Mouse (Mus musculus) brown adipose tissue, adult 24 weeks (tissue): ENCODE measurements at regions not wholly inside any gene's neighbourhood (a gene's known extent, or its start where the extent isn't known, plus 50 kb on each side); places are given as distances from the start of the nearest gene placed in this dataset.

Source experiments
- H3K27ac ChIP-seq: fragments of 200-500 bp; replicated peaks from 2 replicates; pipeline ENCODE4 v1.5.1; 2012; ENCODE audit warnings: low read depth, mild to moderate bottlenecking, low read length
- H3K4me1 ChIP-seq: fragments of 200-500 bp; 2 replicates; pipeline ENCODE4 v1.6.1; 2012; ENCODE audit warnings: low read length, mixed read lengths; ENCODE audit not compliant: control insufficient read depth, insufficient read depth, insufficient read length
- H3K4me3 ChIP-seq: fragments of 200-500 bp; 2 replicates; pipeline ENCODE4 v1.5.1; 2012; ENCODE audit warnings: low read depth, mild to moderate bottlenecking, low read length, moderate library complexity; ENCODE audit not compliant: insufficient read depth

DNA sequence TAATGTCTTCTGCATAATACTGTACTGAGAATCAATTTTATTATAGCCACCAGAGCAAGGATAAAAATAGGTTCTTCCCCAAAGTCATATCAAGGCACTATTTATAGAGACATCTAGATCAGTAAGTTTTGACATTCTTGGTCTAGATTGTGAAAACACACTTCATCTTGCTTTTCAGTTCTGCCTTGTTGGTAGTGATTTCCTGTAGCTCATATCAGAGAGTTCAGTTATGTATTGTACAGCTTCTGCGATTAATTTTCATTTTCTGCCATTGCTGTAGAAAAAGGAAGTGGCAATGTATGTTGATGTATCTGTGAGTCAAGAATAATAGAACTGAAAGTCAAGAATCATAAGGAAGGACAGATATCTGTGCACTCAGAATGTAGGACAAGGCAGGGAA lies 575.6 kb upstream of the Zeb2 start:
- Histone ChIP-seq H3K4me3 (no peak overlapping the region), H3K27ac (0 out of 2 replicates have a peak overlapping the region, but pooled peaks have one; percentile 74), H3K4me1 (no peaks in the 10 kb centered on the region)

GRCm38 (mm10) chr2:45688996-45689395 lies 571.8 kb upstream of the Zeb2 start:
- Histone ChIP-seq H3K27ac (0 out of 2 replicates have a peak overlapping the region, but pooled peaks have one; percentile 35), H3K4me3 (no peak overlapping the region), H3K4me1 (no peaks in the 10 kb centered on the region)

- Histone ChIP-seq H3K27ac (no peak overlapping the region), H3K4me1 (peaks cover 3% of the 10 kb centered on the region; the same call in 1 of the 2 replicates), H3K4me3 (no peak overlapping the region)
These were observed 564.1 kb upstream of the Zeb2 start for GRCm38 (mm10) chr2:45681251-45681650.

DNA sequence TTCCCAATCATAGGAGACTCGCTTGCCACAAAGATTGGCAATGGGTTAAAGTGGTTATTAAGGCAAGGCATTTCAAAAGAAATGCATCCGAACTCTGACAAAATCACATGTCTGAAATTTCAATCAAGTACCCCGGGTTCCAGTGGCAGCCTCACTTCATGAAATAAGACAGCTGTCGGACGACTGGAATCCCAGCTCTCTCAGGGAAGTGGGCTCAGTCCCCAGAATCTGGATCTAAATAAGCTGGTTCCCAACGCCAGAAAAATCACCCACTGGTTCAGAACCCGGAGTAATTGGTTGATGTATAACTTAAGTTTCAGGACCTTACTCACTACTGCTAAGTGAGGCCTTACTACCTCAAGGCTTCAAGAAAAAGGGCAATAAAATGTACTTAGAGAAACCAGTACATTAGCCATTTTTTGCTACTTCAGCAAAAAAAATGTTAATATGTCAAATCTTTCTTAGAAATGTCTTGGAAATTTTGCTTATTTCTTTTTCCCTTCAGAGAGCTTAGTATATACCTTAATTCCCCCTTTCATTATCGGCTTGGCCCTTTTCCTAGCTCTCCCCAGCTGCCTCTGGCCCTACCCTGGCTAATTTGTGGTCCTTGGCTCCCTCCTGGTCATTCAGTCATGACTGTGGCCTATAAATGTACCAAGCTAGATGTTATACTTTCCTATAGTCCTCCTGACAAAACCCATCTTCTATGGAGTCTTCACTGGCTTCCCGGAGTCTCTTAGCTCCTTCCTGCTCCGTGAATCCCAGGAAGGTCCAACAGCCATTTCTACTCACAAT lies 562.1 kb upstream of the Zeb2 start:
- Histone ChIP-seq H3K4me3 (no peak overlapping the region), H3K4me1 (peaks cover 3% of the 10 kb centered on the region; the same call in 1 of the 2 replicates), H3K27ac (no peak overlapping the region)

DNA sequence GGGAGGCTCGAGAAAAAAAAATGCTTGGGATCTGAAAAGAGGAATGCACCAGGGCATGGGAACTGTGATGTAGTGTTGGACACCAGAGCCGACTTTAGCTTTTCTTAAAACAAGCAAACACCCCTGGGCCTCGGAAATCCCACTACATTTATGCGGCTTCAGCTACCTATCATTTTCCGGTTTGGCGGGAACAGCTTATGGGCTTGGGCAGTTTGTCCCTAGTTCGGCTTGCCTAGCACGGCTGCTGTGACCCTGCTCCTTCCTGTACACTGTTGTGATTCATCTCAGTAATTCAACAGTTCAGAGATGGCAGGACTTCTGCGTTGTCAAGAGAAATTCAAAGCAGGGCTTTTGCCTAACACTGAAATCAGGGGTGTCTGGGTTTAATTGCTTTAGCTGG lies 561.5 kb upstream of the Zeb2 start:
- peaks cover 3% of the 10 kb centered on the region; the same call in 1 of the 2 replicates for H3K4me1 ChIP-seq
- no peak overlapping the region for H3K4me3 ChIP-seq
- H3K27ac ChIP-seq: peak overlapping the region; percentile 5; the same call in 1 of the 2 replicates

GRCm38 (mm10) chr2:45675776-45676175 lies 558.6 kb upstream of the Zeb2 start:
- no peak overlapping the region for H3K27ac ChIP-seq
- no peak overlapping the region for H3K4me3 ChIP-seq
- H3K4me1 ChIP-seq: peaks cover 3% of the 10 kb centered on the region; the same call in 1 of the 2 replicates

DNA sequence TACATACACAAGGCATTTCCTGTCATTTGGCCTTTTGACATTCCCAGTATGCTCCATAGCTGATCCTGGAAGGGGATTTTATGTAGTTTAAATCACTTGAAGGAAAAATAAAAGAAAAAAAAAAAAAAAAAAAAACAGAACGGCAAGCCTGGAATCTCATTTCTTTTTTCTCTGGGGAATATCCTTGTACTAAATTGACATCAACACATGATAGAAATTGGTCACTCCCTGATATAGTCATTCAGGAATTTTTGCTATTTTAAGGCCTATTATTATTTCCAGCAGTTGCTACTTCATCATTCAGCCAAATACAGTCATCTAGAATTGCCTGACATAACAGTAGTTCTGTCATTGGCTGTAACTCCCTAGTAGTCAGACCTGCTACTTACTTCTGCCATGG lies 538.8 kb upstream of the Zeb2 start:
- Histone ChIP-seq H3K4me3 (no peak overlapping the region), H3K4me1 (no peaks in the 10 kb centered on the region), H3K27ac (no peak overlapping the region)

DNA sequence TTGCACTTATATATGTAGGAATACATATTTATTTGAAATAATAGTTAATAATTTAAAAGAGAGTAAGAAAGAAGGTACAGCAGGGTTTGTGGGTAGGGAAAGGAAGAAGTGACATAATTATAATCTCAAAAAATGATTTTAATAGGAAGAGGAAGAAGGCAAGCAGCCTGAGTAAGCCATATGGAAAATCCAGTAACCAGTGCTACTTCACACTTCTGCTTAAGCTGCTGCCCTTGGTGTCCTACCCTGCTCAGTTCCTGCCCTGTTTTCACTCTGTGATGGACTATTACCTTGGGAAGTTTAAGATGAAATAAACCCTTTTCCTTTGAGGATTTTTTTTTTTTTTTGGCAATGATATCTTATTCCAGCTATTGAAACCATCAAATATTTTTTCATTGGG lies 537.5 kb upstream of the Zeb2 start:
- no peak overlapping the region for H3K4me3 ChIP-seq
- H3K4me1 ChIP-seq: no peaks in the 10 kb centered on the region
- no peak overlapping the region for H3K27ac ChIP-seq

DNA sequence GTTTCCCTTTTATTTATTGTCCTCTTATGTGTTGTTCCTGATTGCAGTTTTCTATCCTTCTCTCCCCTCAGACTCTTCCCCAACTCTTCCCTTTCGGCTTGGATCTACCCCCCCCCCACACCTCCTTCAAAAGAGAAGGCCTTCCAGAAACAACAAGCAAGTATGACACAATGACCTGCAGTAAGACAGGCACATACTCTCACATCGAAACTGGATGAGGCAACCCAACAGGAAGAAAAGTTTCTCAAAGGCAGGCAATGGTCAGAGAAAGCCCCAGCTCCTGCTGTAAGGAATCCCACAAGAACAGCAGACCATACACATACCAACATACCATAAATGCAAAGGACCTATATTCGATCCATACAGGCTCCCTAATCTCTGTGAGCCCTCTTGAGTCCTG lies 535.8 kb upstream of the Zeb2 start:
- Histone ChIP-seq H3K4me3 (no peak overlapping the region), H3K4me1 (no peaks in the 10 kb centered on the region), H3K27ac (no peak overlapping the region)

- Histone ChIP-seq H3K4me1 (no peaks in the 10 kb centered on the region), H3K4me3 (no peak overlapping the region), H3K27ac (no peak overlapping the region)
These were observed 533.2 kb upstream of the Zeb2 start for GRCm38 (mm10) chr2:45650271-45650985.

GRCm38 (mm10) chr2:45647846-45648245 lies 530.7 kb upstream of the Zeb2 start:
- Histone ChIP-seq H3K4me3 (no peak overlapping the region), H3K27ac (no peak overlapping the region)

DNA sequence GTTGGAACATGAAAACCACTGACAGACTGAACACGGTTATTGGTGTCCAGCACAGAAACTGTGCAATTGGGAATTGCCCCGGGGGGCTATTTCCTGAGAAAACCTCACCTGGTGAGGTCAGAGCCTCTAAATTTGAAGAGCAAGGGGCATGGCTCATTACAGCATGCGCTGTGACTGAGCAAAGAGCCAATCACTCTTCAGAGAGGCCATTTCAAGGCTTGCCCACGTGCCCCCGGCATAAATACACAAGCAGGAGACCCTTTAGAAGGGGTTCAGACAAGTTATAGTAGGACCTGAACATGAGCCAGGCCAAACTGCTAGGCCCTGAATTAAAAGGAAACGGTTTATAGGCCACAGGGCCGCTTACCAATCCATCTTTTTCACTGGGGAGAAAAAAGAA lies 512.9 kb upstream of the Zeb2 start:
- H3K4me3 ChIP-seq: no peak overlapping the region
- no peak overlapping the region for H3K27ac ChIP-seq
- no peaks in the 10 kb centered on the region for H3K4me1 ChIP-seq

More at GRCm38 (mm10) chr2:45647846-45648245, 530.7 kb upstream of the Zeb2 start:
- no peaks in the 10 kb centered on the region for H3K4me1 ChIP-seq

DNA sequence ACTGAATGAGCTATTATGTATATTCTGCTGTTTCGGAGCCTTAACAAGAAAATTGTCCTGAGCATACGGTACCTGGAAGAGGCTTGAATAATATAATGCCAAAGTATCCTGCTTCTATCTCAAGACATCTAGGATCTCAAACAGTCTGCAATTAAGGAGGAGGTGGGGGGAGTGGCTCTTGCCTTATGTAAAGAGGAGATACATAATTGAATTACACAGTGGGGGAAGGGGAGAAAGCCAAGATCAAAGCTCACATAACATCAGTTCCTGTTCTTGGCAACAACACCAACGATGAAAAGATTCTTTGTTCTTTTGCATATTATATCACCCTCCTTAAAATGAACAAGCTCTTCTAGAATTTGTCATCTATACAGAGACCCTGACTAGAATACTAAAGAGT lies 512.4 kb upstream of the Zeb2 start:
- no peak overlapping the region for H3K27ac ChIP-seq
- no peak overlapping the region for H3K4me3 ChIP-seq
- no peaks in the 10 kb centered on the region for H3K4me1 ChIP-seq

GRCm38 (mm10) chr2:45623056-45623455 lies 505.9 kb upstream of the Zeb2 start:
- Histone ChIP-seq H3K4me3 (no peak overlapping the region), H3K4me1 (no peaks in the 10 kb centered on the region), H3K27ac (no peak overlapping the region)

GRCm38 (mm10) chr2:45608926-45609325 lies 491.7 kb upstream of the Zeb2 start:
- H3K4me1 ChIP-seq: no peaks in the 10 kb centered on the region; the same call in 1 of the 2 replicates
- no peak overlapping the region for H3K27ac ChIP-seq
- no peak overlapping the region for H3K4me3 ChIP-seq

DNA sequence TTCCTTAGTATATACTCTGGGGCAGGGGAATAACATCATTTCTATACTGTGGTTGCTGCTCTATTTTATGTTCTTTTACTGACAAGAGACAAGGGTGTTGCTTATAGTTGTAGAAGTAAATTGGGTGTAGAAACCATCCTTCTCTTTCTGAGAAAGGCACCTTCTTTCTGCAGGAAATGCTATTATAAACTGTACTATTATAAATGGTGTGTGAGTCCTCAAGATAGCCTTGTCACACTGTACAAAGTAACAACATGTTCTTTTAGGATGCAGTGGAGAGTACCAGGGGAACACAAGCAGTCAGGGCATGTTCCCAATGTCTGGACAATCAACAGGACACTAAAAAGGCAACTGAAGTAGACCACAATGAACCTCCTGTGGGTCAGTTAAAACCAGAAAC lies 490.2 kb upstream of the Zeb2 start:
- no peak overlapping the region for H3K27ac ChIP-seq
- no peak overlapping the region for H3K4me3 ChIP-seq
- no peaks in the 10 kb centered on the region; the same call in 1 of the 2 replicates for H3K4me1 ChIP-seq
